Mouse (Mus musculus) heart, embryonic 14.5 days (tissue): ENCODE data around the gene Rnf157. TPM values are rescaled to one million over a fixed set of nuclear protein-coding genes. Genes with fewer than 3 reads are reported as not detected.

Source experiments
- ATAC-seq: fragments of 200-750 bp; cut with Nextera tagmentation; 2 replicates; pipeline ENCODE4 v1.8.0; 2017; ENCODE audit warnings: low read depth, moderate TSS enrichment; ENCODE audit not compliant: insufficient number of reproducible peaks, insufficient read depth, low FRiP score
- H3K27ac ChIP-seq, 2 experiments: fragments of 200-500 bp in 1 of 2; fragments of 300-500 bp in 1 of 2; sonication (generic) in 1 of 2; replicated peaks in 1 of 2; 2 replicates each; pipeline ENCODE4 v1.5.1; 2012 to 2014; ENCODE audit warnings: low read depth in 2 of 2, low read length in 2 of 2, control low read depth in 1 of 2, mild to moderate bottlenecking in 1 of 2, mixed read lengths in 1 of 2; ENCODE audit not compliant: control insufficient read depth in 1 of 2, insufficient read depth in 1 of 2
- H3K27me3 ChIP-seq: fragments of 300-500 bp; sonication (generic); 2 replicates; pipeline ENCODE4 v1.6.1; 2014; ENCODE audit warnings: mild to moderate bottlenecking, low read length, control low read depth; ENCODE audit not compliant: control insufficient read depth, insufficient read depth
- H3K36me3 ChIP-seq: fragments of 300-500 bp; sonication (generic); 2 replicates; pipeline ENCODE4 v1.6.1; 2014; ENCODE audit warnings: mild to moderate bottlenecking, control low read depth, low read length, mixed read lengths; ENCODE audit not compliant: control insufficient read depth, insufficient read depth
- H3K4me1 ChIP-seq, 2 experiments: fragments of 200-500 bp in 1 of 2; fragments of 300-500 bp in 1 of 2; sonication (generic) in 1 of 2; 2 replicates each; pipeline ENCODE4 v1.6.1; 2012 to 2014; ENCODE audit warnings: low read length in 2 of 2, control low read depth in 1 of 2, mixed read lengths in 1 of 2; ENCODE audit not compliant: control insufficient read depth in 2 of 2, insufficient read depth in 2 of 2
- H3K4me2 ChIP-seq: fragments of 300-500 bp; sonication (generic); 2 replicates; pipeline ENCODE4 v1.6.1; 2014; ENCODE audit warnings: mild to moderate bottlenecking, low read length
- H3K4me3 ChIP-seq, 2 experiments: fragments of 200-500 bp in 1 of 2; fragments of 300-500 bp in 1 of 2; sonication (generic) in 1 of 2; 2 replicates each; pipeline ENCODE4 v1.5.1; 2012 to 2014; ENCODE audit warnings: low read length in 2 of 2, mild to moderate bottlenecking in 2 of 2, control low read depth in 1 of 2, low read depth in 1 of 2, moderate library complexity in 1 of 2; ENCODE audit not compliant: control insufficient read depth in 1 of 2, insufficient read depth in 1 of 2
- H3K9ac ChIP-seq: fragments of 300-500 bp; sonication (generic); 2 replicates; pipeline ENCODE4 v1.6.1; 2014; ENCODE audit warnings: mild to moderate bottlenecking, low read length
- H3K9me3 ChIP-seq: fragments of 300-500 bp; sonication (generic); 2 replicates; pipeline ENCODE4 v1.6.1; 2016; ENCODE audit warnings: low read length, control low read depth; ENCODE audit not compliant: control insufficient read depth
- whole genome bisulfite sequencing: fragments of 180-500 bp; shearing (Covaris S2); extraction: QIAGEN DNeasy Blood & Tissue Kit; methylation state at CpG from one replicate; pipeline ENCODE4 v1.1.7; 2014; 5-methylcytosine and 5-hydroxymethylcytosine counted together
- polyA plus RNA-seq: library from polyadenylated mRNA; unstranded; fragments of >200 nt; fragmentation: Nextera tagmentation; extraction: Ambion mirVana; gene quantifications from 2 replicates; pipeline ENCODE4 v1.2.1, GENCODE M21; 2014

Gene Rnf157
- polyA plus RNA-seq, 1 experiment from 2014 or later: 8.4 TPM

GRCm38 (mm10) chr11:116398348-116398677 is 14.5 kb downstream of the Rnf157 start:
- Histone ChIP-seq H3K9ac (no peak overlapping the region), H3K27me3 (no peaks in the 10 kb centered on the region), H3K36me3 (peaks cover 3% of the 10 kb centered on the region; the same call in 1 of the 2 replicates), H3K4me3 (no peak overlapping the region), H3K4me2 (no peak overlapping the region), H3K4me1 (peaks cover 0 to 5% of the 10 kb centered on the region in 2 experiments; a peak in 2 of 4 replicates), H3K27ac (no peak overlapping the region), H3K9me3 (no peaks in the 10 kb centered on the region)
- 81% methylated on average over 11 of the region's 11 CpGs for WGBS
- ATAC-seq: no peak

DNA sequence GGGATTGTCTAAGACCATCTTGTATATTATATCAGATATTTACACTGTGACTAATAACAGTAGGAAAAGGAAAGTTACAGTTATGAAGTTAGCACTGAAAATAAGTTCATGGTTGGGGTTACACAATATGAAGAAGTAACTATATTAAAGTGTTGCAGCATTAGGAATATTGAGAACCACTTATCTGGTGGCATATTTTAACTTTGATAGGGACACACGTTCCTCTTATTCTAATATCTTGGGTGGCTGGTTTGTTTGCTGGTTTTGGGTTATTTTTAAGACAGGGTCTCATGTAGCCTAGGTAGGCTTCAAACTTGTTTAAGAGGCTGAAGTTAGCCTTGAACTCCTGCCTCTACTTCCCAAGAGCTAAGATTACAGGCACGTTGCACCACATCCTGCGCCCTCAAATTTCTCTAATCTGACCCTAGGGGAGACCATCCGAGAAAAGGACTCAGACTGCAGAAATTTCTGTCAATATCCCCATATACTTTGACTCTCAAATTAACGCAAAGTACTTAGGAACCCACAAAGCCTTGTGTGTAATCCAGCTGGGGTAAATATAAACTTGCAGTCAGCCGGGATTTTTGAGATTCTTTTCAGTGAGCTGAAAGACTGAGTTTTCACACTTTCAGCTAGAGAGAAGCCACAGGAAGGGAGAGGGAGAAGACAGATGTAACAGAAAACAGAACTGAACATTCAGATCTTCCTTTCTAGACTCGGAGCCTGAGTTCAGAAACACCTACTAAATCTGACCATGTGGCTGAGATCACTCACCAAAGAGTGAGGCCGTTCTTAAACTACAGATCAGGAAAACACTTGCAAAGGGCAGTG is 15.1 kb downstream of the Rnf157 start:
- peaks cover 0 to 5% of the 10 kb centered on the region in 2 experiments; a peak in 2 of 4 replicates for H3K4me1 ChIP-seq
- H3K9ac ChIP-seq: no peak overlapping the region
- no peak overlapping the region for H3K4me3 ChIP-seq
- no peaks in the 10 kb centered on the region for H3K9me3 ChIP-seq
- H3K36me3 ChIP-seq: no peaks in the 10 kb centered on the region
- 49% methylated on average over 8 of the region's 8 CpGs for WGBS
- H3K27me3 ChIP-seq: no peaks in the 10 kb centered on the region
- no peak overlapping the region for H3K4me2 ChIP-seq
- ATAC-seq: no peak
- H3K27ac ChIP-seq: no peak overlapping the region

- no peak overlapping the region for H3K9ac ChIP-seq
- no peaks in the 10 kb centered on the region for H3K9me3 ChIP-seq
- no peak overlapping the region for H3K27ac ChIP-seq
- no peaks in the 10 kb centered on the region for H3K36me3 ChIP-seq
- no peak for ATAC-seq
- H3K4me1 ChIP-seq: peaks cover 0 to 5% of the 10 kb centered on the region in 2 experiments; a peak in 2 of 4 replicates
- H3K27me3 ChIP-seq: no peaks in the 10 kb centered on the region
- H3K4me2 ChIP-seq: no peak overlapping the region
- WGBS: 96% methylated on average over 3 of the region's 3 CpGs
- H3K4me3 ChIP-seq: no peak overlapping the region
Measured at GRCm38 (mm10) chr11:116396934-116397330, 15.9 kb downstream of the Rnf157 start.

DNA sequence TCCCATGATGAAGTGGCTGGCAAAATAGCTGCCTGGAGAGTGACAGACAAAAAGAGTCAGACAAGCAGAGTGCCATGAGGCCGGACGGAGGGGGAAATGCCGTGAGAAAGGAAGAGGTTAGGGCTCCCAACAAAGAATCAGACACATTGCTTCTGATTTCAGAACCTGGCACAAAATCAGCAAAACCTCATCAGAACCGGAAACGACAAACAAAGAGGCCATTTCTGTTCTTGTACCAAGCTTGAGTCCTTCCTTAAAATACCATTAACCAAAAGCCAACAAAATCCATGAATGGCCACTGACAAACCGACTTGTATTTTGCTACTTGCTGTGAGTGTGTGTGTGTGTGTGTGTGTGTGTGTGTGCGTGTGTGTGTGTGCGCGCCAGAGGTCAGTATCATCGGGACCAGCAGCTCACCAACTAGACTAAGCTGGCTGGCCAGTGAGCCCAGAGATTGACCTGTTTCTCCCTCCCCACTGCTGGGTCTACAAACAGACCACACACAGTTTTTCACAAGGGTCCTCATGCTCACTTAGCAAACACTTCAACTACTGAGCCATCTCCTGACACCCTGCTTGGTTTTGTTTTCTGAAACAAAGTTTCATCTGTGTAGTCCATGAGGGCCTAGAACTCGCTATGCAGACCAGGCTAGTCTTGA is 16.4 kb downstream of the Rnf157 start:
- WGBS: 85% methylated on average over 11 of the region's 11 CpGs

GRCm38 (mm10) chr11:116394769-116395168 is 18.1 kb downstream of the Rnf157 start:
- Histone ChIP-seq H3K4me3 (no peak overlapping the region), H3K4me2 (no peak overlapping the region), H3K9me3 (no peaks in the 10 kb centered on the region), H3K9ac (no peak overlapping the region), H3K27ac (no peak overlapping the region), H3K36me3 (no peaks in the 10 kb centered on the region), H3K4me1 (no peaks in the 10 kb centered on the region; a peak in 1 of 4 replicates), H3K27me3 (no peaks in the 10 kb centered on the region)
- WGBS: 75% methylated on average over 4 of the region's 4 CpGs
- ATAC-seq: no peak

More for the DNA sequence above, 16.4 kb downstream of the Rnf157 start:
- no peak overlapping the region for H3K27ac ChIP-seq
- H3K9me3 ChIP-seq: no peaks in the 10 kb centered on the region
- H3K27me3 ChIP-seq: no peaks in the 10 kb centered on the region
- no peak for ATAC-seq
- H3K4me3 ChIP-seq: no peak overlapping the region
- peaks cover 0 to 5% of the 10 kb centered on the region in 2 experiments; a peak in 2 of 4 replicates for H3K4me1 ChIP-seq
- H3K36me3 ChIP-seq: no peaks in the 10 kb centered on the region
- no peak overlapping the region for H3K4me2 ChIP-seq
- no peak overlapping the region for H3K9ac ChIP-seq

- Histone ChIP-seq H3K27ac (no peak overlapping the region; a peak in 1 of 4 replicates), H3K36me3 (no peaks in the 10 kb centered on the region), H3K27me3 (no peaks in the 10 kb centered on the region), H3K4me3 (no peak overlapping the region), H3K9me3 (no peaks in the 10 kb centered on the region), H3K9ac (no peak overlapping the region), H3K4me2 (0 out of 2 replicates have a peak overlapping the region, but pooled peaks have one; percentile 36), H3K4me1 (peaks cover 15 to 25% of the 10 kb centered on the region in 2 experiments)
- peak; percentile 47; the same call in 1 of the 2 replicates for ATAC-seq
- 63% methylated on average over 14 of the region's 14 CpGs for WGBS
Measured at GRCm38 (mm10) chr11:116388841-116389480, 23.9 kb downstream of the Rnf157 start.
